Mouse (Mus musculus): ENCODE measurements around the gene Fam169b. TPM values are rescaled to one million over a fixed set of nuclear protein-coding genes. Genes with fewer than 3 reads are reported as not detected.

Fam169b gene
- total RNA-seq (2021): under 1 TPM; 0.27 to 0.89 TPM
- long read RNA-seq: 0 reads

- no peak for DNase-seq (ENCODE audit: low spot score in 2 of 2)
Measured at GRCm38 (mm10) chr7:68273515-68273914, at the start of gene Fam169b. Gene Fam169b, plus strand, starts transcription at chr7:68273839.

DNA sequence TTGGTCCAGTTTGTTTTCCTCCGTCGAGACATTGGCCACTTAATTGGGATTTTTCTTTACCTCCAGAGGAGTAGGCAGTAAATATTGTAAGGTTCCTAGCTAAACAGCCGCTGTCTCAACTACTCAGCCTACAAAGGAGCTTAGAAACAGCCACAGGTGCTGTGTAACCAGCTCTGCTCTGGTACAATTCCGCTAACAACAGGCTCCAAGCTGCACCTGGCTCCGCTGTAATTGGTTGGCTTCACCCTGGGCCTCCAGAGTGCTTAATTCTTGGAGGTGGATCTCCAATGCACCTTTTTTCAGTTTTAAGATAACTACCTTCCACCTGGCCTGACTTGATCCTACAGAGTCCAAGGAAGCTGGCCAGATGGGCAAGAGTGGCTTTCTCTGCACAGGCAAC is 49.6 kb upstream of the Fam169b start:
- DNase-seq (ENCODE audit: low spot score in 2 of 2): no peak

DNA sequence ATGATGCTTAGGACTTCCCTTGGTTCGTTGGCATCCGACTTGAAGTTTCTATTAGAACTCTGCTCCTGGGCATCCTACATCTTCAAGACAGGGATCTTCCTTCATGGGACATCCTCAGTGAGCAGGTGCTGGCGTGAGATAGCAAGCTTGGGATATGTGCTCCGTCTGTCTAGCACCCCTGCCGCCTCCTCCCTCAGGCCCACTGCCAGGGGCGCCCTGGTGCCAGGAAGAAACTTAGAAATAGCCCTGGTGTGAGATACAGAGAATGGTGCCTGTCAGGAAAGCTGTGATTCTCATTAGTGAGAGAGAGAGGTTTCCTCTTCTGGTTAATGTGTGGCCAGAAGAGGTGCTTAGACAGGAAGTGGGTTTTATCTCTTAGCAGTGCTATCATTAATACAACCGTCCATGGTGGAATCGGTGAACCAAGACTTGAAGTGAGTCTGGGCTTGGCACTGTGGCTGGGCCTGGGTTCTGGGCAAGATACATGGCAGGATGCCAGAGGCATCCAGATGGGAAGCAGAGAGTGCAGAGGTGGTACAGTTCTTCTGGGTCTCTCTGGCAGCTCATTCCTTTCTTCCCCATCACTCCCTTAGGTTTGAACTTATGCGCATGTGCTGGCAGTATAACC is 48.1 kb upstream of the Fam169b start:
- DNase-seq (ENCODE audit: low spot score in 2 of 2): no peak

DNA sequence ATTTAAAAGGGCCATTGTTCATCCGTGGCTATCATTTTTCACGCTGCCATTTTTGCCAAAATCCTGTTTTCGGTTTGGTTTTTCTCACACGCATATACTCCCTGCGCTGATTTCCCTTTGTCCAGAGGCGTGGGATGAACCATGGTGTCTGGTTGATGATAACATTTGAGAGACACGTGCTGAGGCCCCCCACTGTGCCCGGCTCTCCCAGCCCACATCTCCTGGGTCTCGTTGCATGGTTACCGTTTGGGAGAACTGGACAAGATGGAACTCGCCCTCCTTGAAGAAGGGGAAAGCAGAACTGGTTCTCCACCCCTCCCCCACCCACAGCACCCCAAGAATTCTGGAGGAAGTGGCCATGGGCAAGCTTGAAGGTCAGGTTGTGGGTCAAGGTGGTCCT is 46.6 kb upstream of the Fam169b start:
- no peak for DNase-seq (ENCODE audit: low spot score in 2 of 2)

GRCm38 (mm10) chr7:68227621-68228020 is 46.0 kb upstream of the Fam169b start:
- DNase-seq (ENCODE audit: low spot score in 2 of 2): no peak

GRCm38 (mm10) chr7:68228491-68228890 is 45.1 kb upstream of the Fam169b start:
- no peak for DNase-seq (ENCODE audit: low spot score in 2 of 2)

GRCm38 (mm10) chr7:68230831-68231230 is 42.8 kb upstream of the Fam169b start:
- DNase-seq (ENCODE audit: low spot score in 2 of 2): no peak

DNA sequence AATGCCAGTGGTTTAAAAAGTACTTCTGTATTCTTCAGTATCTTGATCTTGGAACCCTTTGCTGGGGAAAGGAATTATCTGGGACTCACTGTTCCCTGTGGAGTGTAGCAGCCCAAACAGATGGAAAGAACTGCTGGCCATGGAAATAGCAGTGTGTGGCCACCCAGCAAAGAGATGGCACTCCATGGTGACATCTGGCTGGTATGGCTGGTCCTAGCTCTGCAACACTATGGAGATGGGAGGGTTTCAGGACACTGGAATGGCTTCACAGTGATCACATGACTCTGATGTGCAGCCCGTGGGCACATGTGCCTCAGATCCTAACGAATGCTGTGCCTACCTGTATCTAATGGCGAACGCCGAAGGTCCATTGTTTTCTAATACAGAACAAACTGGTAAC is 41.1 kb upstream of the Fam169b start:
- DNase-seq (ENCODE audit: low spot score in 2 of 2): no peak

DNA sequence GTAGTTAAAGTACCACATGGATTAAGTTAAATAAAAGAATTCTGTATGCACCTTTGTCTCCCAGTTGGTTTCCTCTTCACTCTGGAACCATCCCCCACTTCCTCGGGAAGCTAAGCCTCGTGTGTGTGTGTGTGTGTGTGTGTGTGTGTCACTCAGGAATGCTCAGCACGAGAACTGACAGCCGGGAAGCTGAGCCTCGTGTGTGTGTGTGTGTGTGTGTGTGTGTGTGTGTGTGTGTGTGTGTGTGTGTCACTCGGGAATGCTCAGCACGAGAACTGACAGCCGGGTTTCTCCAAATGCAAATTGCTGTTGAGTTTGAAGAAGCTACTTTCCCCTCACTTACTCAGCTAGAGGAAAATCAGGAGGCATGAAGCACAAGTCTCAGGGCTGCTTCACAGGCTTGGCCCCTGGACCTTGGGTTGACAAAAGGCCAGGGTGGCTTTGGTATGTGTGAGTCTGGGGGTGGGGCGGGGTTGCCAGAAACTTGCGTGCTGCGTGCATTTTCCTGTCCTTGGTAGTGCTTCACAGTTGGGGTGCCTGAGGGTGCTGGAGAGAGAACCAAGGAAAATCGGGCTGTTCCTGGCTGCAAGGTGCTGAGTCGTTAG is 39.9 kb upstream of the Fam169b start:
- DNase-seq (ENCODE audit: low spot score in 2 of 2): no peak

DNA sequence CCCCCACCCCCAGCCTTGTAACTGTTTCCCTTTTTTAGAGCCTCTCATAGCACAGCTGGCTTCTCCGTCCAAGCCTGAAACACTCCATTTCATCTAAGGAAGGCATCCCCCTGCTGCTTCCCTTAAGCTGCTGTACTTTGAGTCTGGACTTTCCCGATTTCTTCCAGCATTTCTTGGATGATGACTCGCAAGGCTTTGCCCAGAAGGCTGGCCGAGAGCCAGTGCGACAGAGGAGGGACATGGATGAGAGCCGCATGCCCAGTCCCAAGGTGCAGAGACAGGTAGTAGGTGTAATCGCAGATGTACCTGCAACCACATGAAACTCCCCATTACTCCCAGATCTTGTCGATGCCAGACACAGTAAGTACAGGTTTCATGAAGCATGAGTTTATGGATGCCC is 36.8 kb upstream of the Fam169b start:
- DNase-seq (ENCODE audit: low spot score in 2 of 2): no peak

DNA sequence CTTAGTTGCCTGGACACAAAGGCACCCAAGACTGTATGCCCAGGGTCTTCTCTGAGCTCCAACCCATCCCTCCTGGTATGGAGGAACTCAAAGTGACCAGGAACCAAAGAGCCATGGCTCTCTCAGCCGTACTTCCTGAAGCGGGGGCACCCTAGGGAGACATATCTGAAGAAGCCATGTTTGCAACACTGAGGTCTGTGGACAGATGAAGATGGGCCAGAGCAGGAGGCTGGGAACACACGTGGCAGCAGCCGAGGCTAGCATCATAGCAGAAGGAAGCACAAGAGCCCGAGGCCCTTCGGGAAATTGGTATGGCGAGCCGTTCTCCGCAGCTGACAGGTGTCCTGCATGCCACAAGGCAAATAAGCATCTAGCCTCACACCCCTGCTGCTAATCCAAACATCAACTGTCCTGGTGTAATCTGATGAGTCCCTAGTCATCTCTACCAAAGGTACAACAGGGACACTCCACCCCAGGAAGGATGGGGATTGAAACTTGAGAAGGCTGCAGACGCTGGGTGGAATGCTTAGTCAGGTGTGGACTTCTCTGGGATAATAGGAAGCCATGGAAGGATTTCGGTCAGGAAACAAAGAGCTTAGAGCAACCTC is 34.3 kb upstream of the Fam169b start:
- DNase-seq (ENCODE audit: low spot score in 2 of 2): no peak

GRCm38 (mm10) chr7:68241205-68241604 is 32.4 kb upstream of the Fam169b start:
- DNase-seq (ENCODE audit: low spot score in 2 of 2): no peak

DNA sequence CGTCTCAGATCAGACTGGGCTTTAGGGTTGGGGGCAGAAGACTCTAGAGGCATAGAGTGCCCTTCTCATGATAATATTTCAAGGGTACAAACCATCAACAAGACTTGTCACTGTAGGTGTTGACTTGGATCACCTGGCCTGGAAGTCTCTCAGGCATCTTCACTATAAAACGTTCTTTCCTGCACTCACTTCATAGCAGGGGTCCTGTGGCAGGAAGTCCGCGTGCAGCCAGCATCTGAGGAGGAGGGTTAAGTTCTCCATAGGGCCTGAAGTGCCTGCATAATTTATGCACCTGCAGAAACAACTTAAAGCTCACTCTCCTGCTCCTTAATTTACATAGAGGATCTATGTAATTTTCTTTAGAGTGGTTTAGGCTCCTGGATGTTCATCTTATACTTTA is 28.0 kb upstream of the Fam169b start:
- no peak for DNase-seq (ENCODE audit: low spot score in 2 of 2)

DNA sequence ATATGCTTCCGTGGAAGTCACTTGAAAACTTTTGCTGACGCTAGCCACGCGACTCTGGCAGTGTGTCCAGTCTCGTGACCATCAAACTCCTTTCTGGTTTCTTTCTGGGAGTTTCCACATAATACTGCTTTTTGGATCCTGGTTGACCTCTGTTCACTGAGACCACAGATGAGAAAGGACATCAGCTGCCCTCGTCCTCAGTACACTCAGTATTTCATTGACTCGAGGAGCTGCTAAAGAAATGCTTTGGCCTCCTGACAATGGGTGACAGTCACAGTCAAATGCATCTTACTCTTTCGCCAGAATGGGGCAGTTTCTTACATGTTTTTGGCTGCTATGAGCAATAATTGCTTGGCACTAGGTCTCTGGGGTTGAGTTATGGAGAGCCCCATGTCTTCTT is 27.4 kb upstream of the Fam169b start:
- DNase-seq (ENCODE audit: low spot score in 2 of 2): no peak

- DNase-seq (ENCODE audit: low spot score in 2 of 2): no peak
Measured at GRCm38 (mm10) chr7:68250411-68250810, 23.2 kb upstream of the Fam169b start.

- DNase-seq (ENCODE audit: low spot score in 2 of 2): no peak
Measured at GRCm38 (mm10) chr7:68250902-68251301, 22.7 kb upstream of the Fam169b start.

DNA sequence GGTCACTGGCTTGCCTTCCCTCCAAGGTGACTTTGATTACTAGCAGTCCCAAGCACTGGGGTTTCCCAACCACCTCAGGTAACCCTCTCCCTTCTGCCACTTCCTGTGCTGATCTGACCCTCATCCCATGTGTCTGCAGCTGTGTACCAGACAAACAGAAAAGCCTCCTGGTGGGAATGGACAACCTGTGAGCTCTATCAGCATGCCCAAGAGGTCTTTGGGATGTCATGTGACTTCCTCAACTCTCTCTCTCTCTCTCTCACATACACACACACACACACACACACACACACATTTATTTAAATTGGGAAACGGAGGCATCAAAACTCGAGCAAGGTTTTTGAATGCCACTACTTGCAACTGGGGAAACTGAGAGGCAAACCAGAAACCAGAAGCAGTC is 15.9 kb upstream of the Fam169b start:
- DNase-seq (ENCODE audit: low spot score in 2 of 2): no peak

GRCm38 (mm10) chr7:68258326-68259150 is 15.1 kb upstream of the Fam169b start:
- DNase-seq (ENCODE audit: low spot score in 2 of 2): no peak

DNA sequence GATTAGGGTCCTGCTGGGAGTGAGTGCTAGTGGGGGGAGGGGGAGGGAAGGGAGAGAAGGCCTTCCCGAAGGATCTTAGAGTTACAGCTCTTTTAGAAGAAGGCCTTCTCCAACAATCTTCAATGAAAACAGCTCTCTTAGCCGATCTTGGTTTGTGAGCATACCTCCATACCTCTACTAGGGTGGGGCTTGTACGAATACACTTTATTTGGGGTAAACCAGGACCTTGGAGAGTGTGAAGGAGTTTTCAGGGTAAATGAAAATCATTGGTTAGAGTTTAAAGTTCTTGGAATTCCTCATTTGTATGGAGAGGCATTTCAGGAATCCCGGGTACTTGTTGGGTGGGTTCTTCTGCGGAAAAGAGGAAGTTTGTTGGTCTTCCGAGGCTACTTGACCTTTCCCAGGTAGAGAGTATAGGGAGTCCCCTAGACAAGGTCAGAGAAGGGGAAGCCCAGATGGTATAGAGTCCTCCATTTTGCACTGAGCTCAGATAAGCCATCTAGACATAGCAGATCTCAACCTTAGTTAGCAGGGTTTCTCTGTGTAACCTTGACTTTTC is 14.0 kb upstream of the Fam169b start:
- DNase-seq (ENCODE audit: low spot score in 2 of 2): no peak

GRCm38 (mm10) chr7:68262612-68263200 is 10.9 kb upstream of the Fam169b start:
- no peak for DNase-seq (ENCODE audit: low spot score in 2 of 2)

DNA sequence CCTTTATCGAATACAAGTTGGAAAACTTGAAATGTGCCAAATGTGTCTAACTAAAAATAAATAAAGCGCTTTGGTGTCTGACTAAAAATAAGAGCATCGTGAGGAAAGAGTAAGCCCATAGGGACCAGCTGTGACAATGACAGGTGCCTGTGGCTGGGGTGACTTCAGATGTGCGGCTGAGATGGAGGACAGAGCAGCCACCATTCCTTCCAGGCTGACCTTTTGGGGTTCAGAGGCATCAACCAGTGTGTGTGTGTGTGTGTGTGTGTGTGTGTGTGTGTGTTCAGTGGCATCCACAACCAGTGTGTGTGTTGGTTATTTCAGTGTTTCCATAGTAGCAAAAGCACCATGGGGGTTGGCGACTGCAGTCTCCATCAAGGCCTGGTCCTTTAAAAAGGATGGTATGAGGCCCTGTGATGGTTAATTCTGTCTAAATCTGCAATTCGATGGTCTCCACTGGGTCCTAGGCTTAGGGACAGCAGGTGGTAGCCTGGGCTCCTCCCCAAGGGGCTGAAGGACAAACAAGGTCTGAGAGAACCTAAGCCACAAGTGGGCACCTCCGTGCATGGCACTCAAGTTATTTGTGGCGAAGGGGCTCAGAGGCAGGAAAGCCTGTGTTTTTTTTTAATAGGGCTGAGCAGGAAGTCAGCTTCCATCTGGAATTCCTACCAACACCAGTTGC is 10.2 kb upstream of the Fam169b start:
- no peak for DNase-seq (ENCODE audit: low spot score in 2 of 2)

Data from layer of hippocampus, postnatal 10 days (tissue).